Mouse (Mus musculus) lung, postnatal 0 days (tissue): Measurements from ENCODE around the gene Arid5b. TPM values are rescaled to one million over a fixed set of nuclear protein-coding genes. Genes with fewer than 3 reads are reported as not detected.
A peak's percentile ranks its signal among the peaks of the same experiment; 100 is the strongest.

Experiments used
- ATAC-seq: fragments of 200-750 bp; cut with Nextera tagmentation; 2 replicates; pipeline ENCODE4 v1.8.0; 2017; ENCODE audit warnings: moderate library complexity
- DNase-seq: peaks from one replicate; pipeline ENCODE4 v3.0.0-alpha.2; 2016; ENCODE audit warnings: low spot score
- H3K27ac ChIP-seq: fragments of 300-500 bp; sonication (generic); 2 replicates; pipeline ENCODE4 v1.5.1; 2014; ENCODE audit warnings: antibody characterized with exemption, mild to moderate bottlenecking, low read length, mixed read lengths
- H3K27me3 ChIP-seq: fragments of 300-500 bp; sonication (generic); replicated peaks from 2 replicates; pipeline ENCODE4 v1.6.1; 2014; ENCODE audit warnings: low read length, mixed read lengths; ENCODE audit not compliant: insufficient read depth
- H3K36me3 ChIP-seq: fragments of 300-500 bp; sonication (generic); 2 replicates; pipeline ENCODE4 v1.6.1; 2014; ENCODE audit warnings: low read length, mixed read lengths; ENCODE audit not compliant: insufficient read depth
- H3K4me1 ChIP-seq: fragments of 300-500 bp; sonication (generic); 2 replicates; pipeline ENCODE4 v1.6.1; 2014; ENCODE audit warnings: antibody characterized with exemption, low read depth, low read length, mixed read lengths; ENCODE audit not compliant: insufficient read depth
- H3K4me2 ChIP-seq: fragments of 300-500 bp; sonication (generic); replicated peaks from 2 replicates; pipeline ENCODE4 v1.6.1; 2014; ENCODE audit warnings: low read depth, mild to moderate bottlenecking, low read length, moderate library complexity, mixed read lengths
- H3K4me3 ChIP-seq: fragments of 300-500 bp; sonication (generic); 2 replicates; pipeline ENCODE4 v1.5.1; 2014; ENCODE audit warnings: low read depth, low read length
- H3K9ac ChIP-seq: fragments of 300-500 bp; sonication (generic); replicated peaks from 2 replicates; pipeline ENCODE4 v1.6.1; 2014; ENCODE audit warnings: low read depth, mild to moderate bottlenecking
- H3K9me3 ChIP-seq: fragments of 300-500 bp; sonication (generic); 2 replicates; pipeline ENCODE4 v1.6.1; 2016; ENCODE audit warnings: low read length, mixed read lengths
- CTCF ChIP-seq: IDR thresholded peaks from 2 replicates; pipeline ENCODE4 v1.5.1; 2016; ENCODE audit warnings: antibody characterized with exemption, mild to moderate bottlenecking
- EP300 ChIP-seq: IDR thresholded peaks from 2 replicates; pipeline ENCODE4 v1.6.1; 2016; ENCODE audit warnings: antibody characterized with exemption, mild to moderate bottlenecking, control low read depth
- WGBS: fragments of 180-500 bp; shearing (Covaris S2); extraction: QIAGEN DNeasy Blood & Tissue Kit; methylation state at CpG from one replicate; pipeline ENCODE4 v1.1.7; 2014; 5-methylcytosine and 5-hydroxymethylcytosine counted together
- polyA plus RNA-seq: library from polyadenylated mRNA; unstranded; fragments of >200 nt; fragmentation: Nextera tagmentation; extraction: Ambion mirVana; gene quantifications from 2 replicates; pipeline ENCODE4 v1.2.1, GENCODE M21; 2015

Arid5b gene
- polyA plus RNA-seq, 1 experiment from 2014 or later, result 42.8 TPM

GRCm38 (mm10) chr10:68276350-68276975 is 2.1 kb downstream of the Arid5b start:
- Histone ChIP-seq H3K27ac (peak overlapping the region; percentile 93), H3K27me3 (no peaks in the 10 kb centered on the region), H3K4me1 (no peaks in the 10 kb centered on the region; the same call in 1 of the 2 replicates), H3K4me3 (peak overlapping the region; percentile 68), H3K4me2 (peak overlapping the region; percentile 92), H3K9ac (peak overlapping the region; percentile 60), H3K9me3 (no peaks in the 10 kb centered on the region), H3K36me3 (0 out of 2 replicates have a peak, but pooled peaks cover 4% of the 10 kb centered on the region)
- WGBS, result 2% methylated on average over 24 of the region's 29 CpGs
- DNase-seq (peak; percentile 86), ATAC-seq (peak; percentile 77)
- TF ChIP-seq EP300 (no peak), CTCF (no peak)

GRCm38 (mm10) chr10:68274900-68275760 is 3.4 kb downstream of the Arid5b start:
- DNase-seq, result peak; percentile 58
- ATAC-seq, result no peak
- no peaks in the 10 kb centered on the region for H3K27me3 ChIP-seq
- no peaks in the 10 kb centered on the region for H3K4me1 ChIP-seq
- no peak for TF ChIP-seq CTCF
- no peak for TF ChIP-seq EP300
- 28% methylated on average over 18 of the region's 18 CpGs for WGBS
- 0 out of 2 replicates have a peak, but pooled peaks cover 4% of the 10 kb centered on the region for H3K36me3 ChIP-seq
- H3K4me2 ChIP-seq, result peak overlapping the region; percentile 92; the same call in 1 of the 2 replicates
- peak overlapping the region; percentile 68; the same call in 1 of the 2 replicates for H3K4me3 ChIP-seq
- no peak overlapping the region for H3K9ac ChIP-seq
- no peaks in the 10 kb centered on the region for H3K9me3 ChIP-seq
- 0 out of 2 replicates have a peak overlapping the region, but pooled peaks have one; percentile 34 for H3K27ac ChIP-seq

- no peak for TF ChIP-seq EP300
- no peak for TF ChIP-seq CTCF
- H3K36me3 ChIP-seq, result 0 out of 2 replicates have a peak, but pooled peaks cover 4% of the 10 kb centered on the region
- no peaks in the 10 kb centered on the region for H3K4me1 ChIP-seq
- 91% methylated on average over 10 of the region's 10 CpGs for WGBS
- H3K9ac ChIP-seq, result no peak overlapping the region
- H3K4me2 ChIP-seq, result no peak overlapping the region
- DNase-seq (no peak), ATAC-seq (no peak)
- H3K9me3 ChIP-seq, result no peaks in the 10 kb centered on the region
- no peak overlapping the region for H3K27ac ChIP-seq
- no peaks in the 10 kb centered on the region for H3K27me3 ChIP-seq
- no peak overlapping the region for H3K4me3 ChIP-seq
Observed at GRCm38 (mm10) chr10:68269789-68270188, 8.8 kb downstream of the Arid5b start.

- DNase-seq, result no peak
- ATAC-seq, result no peak
- H3K4me3 ChIP-seq, result no peak overlapping the region
- no peak overlapping the region for H3K9ac ChIP-seq
- WGBS, result 49% methylated on average over 5 of the region's 5 CpGs
- H3K36me3 ChIP-seq, result no peaks in the 10 kb centered on the region; the same call in 1 of the 2 replicates
- no peak overlapping the region for H3K4me2 ChIP-seq
- TF ChIP-seq CTCF, result no peak
- no peak for TF ChIP-seq EP300
- H3K9me3 ChIP-seq, result no peaks in the 10 kb centered on the region
- H3K27me3 ChIP-seq, result no peaks in the 10 kb centered on the region
- H3K4me1 ChIP-seq, result no peaks in the 10 kb centered on the region
- H3K27ac ChIP-seq, result no peak overlapping the region
Observed at GRCm38 (mm10) chr10:68268629-68269028, 9.9 kb downstream of the Arid5b start.

- TF ChIP-seq EP300 (no peak), CTCF (no peak)
- ATAC-seq, result no peak
- Histone ChIP-seq H3K9ac (no peak overlapping the region), H3K27me3 (no peaks in the 10 kb centered on the region), H3K4me3 (no peak overlapping the region), H3K27ac (no peak overlapping the region), H3K36me3 (no peaks in the 10 kb centered on the region; the same call in 1 of the 2 replicates), H3K9me3 (no peaks in the 10 kb centered on the region), H3K4me2 (no peak overlapping the region), H3K4me1 (no peaks in the 10 kb centered on the region)
- 78% methylated on average over 10 of the region's 10 CpGs for WGBS
- no peak for DNase-seq
Observed at GRCm38 (mm10) chr10:68263969-68264688, 14.4 kb downstream of the Arid5b start.
